Mouse (Mus musculus): ENCODE measurements around the gene Tns1.

GRCm38 (mm10) chr1:74054471-74054870, 69.8 kb downstream of the Tns1 start:
- TF ChIP-seq CTCF (IDR thresholded peaks at IDR 0.05; ENCODE audit: borderline replicate concordance, extremely low read depth, insufficient read depth, insufficient read length) (no peak), POLR2A (IDR thresholded peaks at IDR 0.05; ENCODE audit: borderline replicate concordance, extremely low read depth, insufficient read depth, insufficient read length, poor library complexity, severe bottlenecking) (no peak)
